Comparison of ENCODE assay signal across 7 mouse cellular contexts in genomic region chr14:74820180-74820813, GRCm38 (mm10).
A peak's percentile ranks its signal among the peaks of the same experiment; 100 is the strongest.
DNase-seq lines count a peak whose midpoint lies in the region; ATAC-seq lines count a peak whose summit lies in the region.

No protein-coding gene starts in this region.

- DNase-seq in Muller cell, postnatal 12 days (ENCODE audit: inconsistent ontology term), result peak; percentile 62
- DNase-seq in lung, adult 18-20 months, result peak; percentile 32 to 47
- DNase-seq in yolk sac, embryonic 10.5 days (ENCODE audit: low spot score), result no peak
- DNase-seq in cerebellum, postnatal 14 days, result no peak
- DNase-seq in cerebellum, adult 9-11 months, result no peak

- peak; percentile 71 for ATAC-seq in common myeloid progenitor, adult 5-6 weeks (replicated peaks; ENCODE audit: low read depth, poor library complexity, severe bottlenecking)
- peak; percentile 85 for ATAC-seq in heart, embryonic 14.5 days (ENCODE audit: insufficient number of reproducible peaks, insufficient read depth, low FRiP score, low read depth)

- no peak overlapping the region for H3K4me3 ChIP-seq in heart, embryonic 14.5 days (ENCODE audit: control insufficient read depth in 1 of 2, insufficient read depth in 1 of 2, low read depth in 1 of 2, low read length in 2 of 2)

- peaks cover 31% of the 10 kb centered on the region for H3K36me3 ChIP-seq in heart, embryonic 14.5 days (ENCODE audit: control insufficient read depth, insufficient read depth, low read length)

- peak overlapping the region; percentile 30 for H3K4me2 ChIP-seq in heart, embryonic 14.5 days (ENCODE audit: low read length)

- no peaks in the 10 kb centered on the region for H3K9me3 ChIP-seq in heart, embryonic 14.5 days (ENCODE audit: control insufficient read depth, low read length)

- no peaks in the 10 kb centered on the region for H3K27me3 ChIP-seq in heart, embryonic 14.5 days (ENCODE audit: control insufficient read depth, insufficient read depth, low read length)

- WGBS in heart, embryonic 14.5 days, result 25% methylated on average over 11 of the region's 11 CpGs

- H3K27ac ChIP-seq in heart, embryonic 14.5 days (replicated peaks in 1 of 2; ENCODE audit: control insufficient read depth in 1 of 2, insufficient read depth in 1 of 2, low read depth in 2 of 2, low read length in 2 of 2), result peak overlapping the region; percentile 69 to 79

- no peak overlapping the region for H3K9ac ChIP-seq in heart, embryonic 14.5 days (ENCODE audit: low read length)

- H3K4me1 ChIP-seq in heart, embryonic 14.5 days (ENCODE audit: control insufficient read depth in 2 of 2, insufficient read depth in 2 of 2, low read length in 2 of 2), result peaks cover 20 to 30% of the 10 kb centered on the region in 2 experiments

Comparison
In these comparisons a context has a peak if more than half of its experiments do, and no peak if none do; other contexts are left out.
1. DNase-seq: peak in Muller cell, postnatal 12 days (single experiment) and lung, adult 18-20 months (2 of 2); none in yolk sac, embryonic 10.5 days (single experiment), cerebellum, postnatal 14 days (0 of 2) and cerebellum, adult 9-11 months (single experiment).